Mouse (Mus musculus) skeletal muscle tissue, adult 2 months (tissue): Measurements from ENCODE around the gene Lcorl.
A peak's percentile ranks its signal among the peaks of the same experiment; 100 is the strongest.
"Not testable (repeated sequence)": the region's sequence is repeated elsewhere in the genome, so short reads cannot be mapped to it uniquely, and the experiment has no call there.

ENCODE experiments used
- DNase-seq: peaks from one replicate; pipeline ENCODE4 v3.0.0-alpha.2; 2012; ENCODE audit warnings: low read depth, low spot score

The Lcorl gene

GRCm38 (mm10) chr5:45709653-45710052 is 147.8 kb downstream of the Lcorl start:
- DNase-seq = no peak

GRCm38 (mm10) chr5:45706811-45707210 is 150.6 kb downstream of the Lcorl start:
- no peak for DNase-seq

- DNase-seq = no peak
Observed at GRCm38 (mm10) chr5:45691678-45692077, 165.7 kb downstream of the Lcorl start.

- DNase-seq = no peak
Observed at GRCm38 (mm10) chr5:45690802-45691201, 166.6 kb downstream of the Lcorl start.

GRCm38 (mm10) chr5:45689152-45689551 is 168.3 kb downstream of the Lcorl start:
- DNase-seq = no peak

GRCm38 (mm10) chr5:45686223-45686622 is 171.2 kb downstream of the Lcorl start:
- DNase-seq = no peak

- DNase-seq = no peak
Observed at GRCm38 (mm10) chr5:45685243-45685642, 172.2 kb downstream of the Lcorl start.

GRCm38 (mm10) chr5:45683388-45683787 is 174.0 kb downstream of the Lcorl start:
- no peak for DNase-seq

GRCm38 (mm10) chr5:45679955-45680354 is 177.5 kb downstream of the Lcorl start:
- DNase-seq = no peak

- no peak for DNase-seq
Observed at GRCm38 (mm10) chr5:45677639-45678038, 179.8 kb downstream of the Lcorl start.

GRCm38 (mm10) chr5:45675032-45675431 is 182.4 kb downstream of the Lcorl start:
- no peak for DNase-seq

- DNase-seq = no peak
Observed at GRCm38 (mm10) chr5:45670894-45671494, 186.4 kb downstream of the Lcorl start.

GRCm38 (mm10) chr5:45670280-45670670 is 187.1 kb downstream of the Lcorl start:
- no peak for DNase-seq

- peak; percentile 96 for DNase-seq
Observed at GRCm38 (mm10) chr5:45669598-45670279, 187.7 kb downstream of the Lcorl start, which contains the start of gene Ncapg. Gene Ncapg, plus strand, starts transcription at chr5:45669919.

- DNase-seq = peak; percentile 6
Observed at GRCm38 (mm10) chr5:45669234-45669597, 188.2 kb downstream of the Lcorl start.

- no peak for DNase-seq
Observed at GRCm38 (mm10) chr5:45668831-45669230, 188.6 kb downstream of the Lcorl start.

GRCm38 (mm10) chr5:45668324-45668723 is 189.1 kb downstream of the Lcorl start:
- DNase-seq = no peak

- DNase-seq = not testable (repeated sequence)
Observed at GRCm38 (mm10) chr5:45658406-45658805, 199.0 kb downstream of the Lcorl start.

GRCm38 (mm10) chr5:45651026-45651703 is 206.2 kb downstream of the Lcorl start:
- DNase-seq = no peak
